Mouse (Mus musculus): ENCODE data around the gene Nsun5.

Gene Nsun5

DNA sequence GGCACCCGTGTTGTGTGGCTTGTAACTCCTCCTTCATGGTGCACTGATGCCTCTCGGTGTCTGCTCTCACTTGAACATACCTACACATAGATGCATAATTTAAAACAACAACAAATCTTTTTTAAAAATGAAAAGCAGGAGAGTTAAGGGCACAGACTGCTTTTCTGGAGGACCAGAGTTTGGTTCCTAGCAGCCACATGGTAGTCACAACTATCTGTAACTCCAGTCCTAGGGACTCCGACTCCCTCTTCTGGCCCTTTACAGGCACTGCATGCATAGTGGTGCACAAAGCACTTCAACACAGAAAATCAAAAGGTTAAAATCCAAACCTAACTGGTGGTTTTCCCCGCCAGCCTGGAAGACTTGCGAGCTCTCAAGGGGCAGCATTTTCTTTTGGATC is 3.8 kb downstream of the Nsun5 start:
- peak; percentile 69 for DNase-seq (ENCODE audit: low read depth, low spot score)

DNA sequence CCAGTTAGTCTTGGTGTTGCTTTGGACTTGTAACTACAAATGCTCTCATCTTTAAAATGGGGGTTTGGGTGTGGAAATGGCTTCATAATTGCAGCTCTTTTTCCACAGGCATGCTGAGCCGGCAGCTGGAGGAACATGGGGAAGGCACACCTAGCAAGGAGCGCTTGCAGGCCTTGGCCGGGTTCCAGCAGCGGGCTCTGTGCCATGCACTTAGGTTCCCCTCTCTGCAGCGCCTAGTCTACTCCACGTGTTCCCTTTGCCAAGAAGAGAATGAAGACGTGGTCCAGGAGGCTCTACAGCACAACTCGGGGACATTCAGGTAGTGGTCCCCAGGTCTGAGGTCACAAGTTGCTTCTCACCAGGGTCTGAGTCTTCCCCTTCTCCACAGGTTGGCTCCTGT is 5.4 kb downstream of the Nsun5 start:
- no peak for DNase-seq (ENCODE audit: low read depth, low spot score)

DNA sequence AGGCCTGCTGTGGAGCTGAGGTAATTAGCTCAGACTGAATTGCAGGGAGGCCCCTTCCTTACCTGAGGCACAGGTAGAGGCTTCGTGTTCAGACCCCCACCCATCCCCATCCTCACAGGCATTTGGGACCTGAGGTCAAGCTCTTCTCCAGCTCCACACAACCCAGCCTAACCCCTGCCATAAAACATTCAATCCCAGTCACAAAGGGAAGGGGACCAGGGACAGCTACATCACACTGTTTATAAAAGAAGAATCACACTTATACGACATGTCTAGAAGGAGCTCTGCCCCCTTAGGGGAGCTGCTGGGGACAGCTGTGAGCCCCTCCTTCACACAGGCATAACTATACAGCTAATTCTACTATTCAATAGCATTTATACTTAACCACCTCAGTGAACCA is 6.6 kb downstream of the Nsun5 start:
- no peak for DNase-seq (ENCODE audit: low read depth, low spot score)

DNA sequence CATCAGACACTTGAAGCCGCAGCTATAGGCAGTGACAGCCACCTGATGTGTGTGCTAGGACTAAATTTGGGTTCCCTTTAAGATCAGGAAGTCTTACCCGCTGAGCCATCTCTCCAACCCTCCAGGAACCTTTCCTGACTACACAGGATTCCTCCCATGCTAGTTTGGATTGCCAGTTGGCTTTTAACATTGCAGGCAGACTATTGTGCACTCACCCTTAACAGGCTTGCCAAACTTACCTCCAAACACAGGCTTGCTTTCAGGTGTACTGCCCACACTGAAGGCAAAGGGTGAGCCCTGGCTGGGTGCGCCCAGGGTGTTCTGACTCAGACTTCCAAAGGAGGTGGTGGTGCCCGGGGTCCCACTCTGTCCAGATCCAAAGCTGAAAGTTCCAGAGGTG is 10.9 kb downstream of the Nsun5 start:
- no peak for DNase-seq (ENCODE audit: low read depth, low spot score)

DNA sequence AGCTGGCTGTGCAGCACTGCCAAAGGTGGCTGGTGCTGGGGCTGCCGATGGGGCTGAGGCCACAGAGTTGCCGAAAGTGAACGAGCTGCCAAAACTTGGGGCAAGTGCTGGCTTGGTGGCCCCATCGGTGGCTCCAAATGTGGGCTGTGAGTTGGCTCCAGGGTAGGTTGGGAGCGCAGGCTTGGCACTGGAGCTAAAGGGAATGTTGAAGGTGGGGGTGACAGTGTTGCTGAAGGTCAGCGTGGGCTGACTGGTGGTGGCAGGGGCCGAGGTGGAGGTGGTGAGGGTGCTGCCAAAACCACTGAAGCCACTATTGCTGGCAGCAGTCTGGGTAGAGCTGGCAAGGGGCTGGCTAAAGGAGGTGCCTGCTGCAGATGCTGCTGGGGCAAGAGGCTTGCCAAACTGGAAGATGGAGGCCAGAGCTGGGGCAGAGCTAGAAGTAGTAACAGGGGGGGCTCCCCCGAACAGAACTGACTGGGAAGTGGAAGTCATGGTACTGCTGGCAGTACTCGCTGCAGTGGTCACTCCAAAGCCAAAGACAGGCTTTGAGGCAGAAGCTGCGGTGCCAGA is 11.7 kb downstream of the Nsun5 start:
- no peak for DNase-seq (ENCODE audit: low read depth, low spot score)

DNA sequence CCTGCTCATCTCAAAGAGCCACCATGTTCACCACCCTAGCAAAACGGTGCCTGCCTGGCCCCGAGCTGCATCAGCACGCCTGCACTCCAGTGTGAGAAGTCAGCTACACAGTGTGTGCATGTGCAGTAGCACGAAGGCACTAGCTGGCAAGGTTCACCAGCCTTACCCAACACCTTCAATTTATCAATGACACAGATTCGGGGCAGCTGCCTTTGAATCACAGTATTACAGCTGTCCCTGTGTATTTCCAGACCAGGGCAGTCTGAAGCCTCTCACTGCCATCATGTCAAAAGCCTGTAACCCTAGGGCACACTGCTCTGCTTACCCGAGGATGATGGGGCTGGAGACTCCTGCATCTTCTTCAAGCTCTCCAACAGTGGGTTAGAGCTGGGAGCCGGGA is 13.0 kb downstream of the Nsun5 start:
- no peak for DNase-seq (ENCODE audit: low read depth, low spot score)

DNA sequence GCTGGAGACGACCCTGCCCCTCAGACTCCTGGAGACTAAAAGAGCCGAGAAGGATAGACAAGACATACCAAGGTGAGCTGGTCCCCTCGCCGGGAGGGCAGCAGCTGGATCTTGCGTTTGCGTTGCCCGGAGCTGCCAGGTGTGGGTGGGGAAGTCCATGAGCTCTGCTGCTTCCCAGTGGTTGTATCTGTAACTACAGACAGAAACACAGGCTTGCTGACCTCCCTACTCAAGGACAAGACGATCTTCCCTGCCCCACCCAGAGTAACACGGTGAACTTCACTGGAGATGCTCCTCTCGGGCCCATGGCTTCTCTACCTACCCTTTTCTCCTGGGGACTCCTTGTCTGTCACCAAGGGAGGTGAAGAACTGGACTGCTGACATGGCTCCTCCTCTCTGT is 14.0 kb downstream of the Nsun5 start:
- DNase-seq (ENCODE audit: low read depth, low spot score): peak; percentile 53

DNA sequence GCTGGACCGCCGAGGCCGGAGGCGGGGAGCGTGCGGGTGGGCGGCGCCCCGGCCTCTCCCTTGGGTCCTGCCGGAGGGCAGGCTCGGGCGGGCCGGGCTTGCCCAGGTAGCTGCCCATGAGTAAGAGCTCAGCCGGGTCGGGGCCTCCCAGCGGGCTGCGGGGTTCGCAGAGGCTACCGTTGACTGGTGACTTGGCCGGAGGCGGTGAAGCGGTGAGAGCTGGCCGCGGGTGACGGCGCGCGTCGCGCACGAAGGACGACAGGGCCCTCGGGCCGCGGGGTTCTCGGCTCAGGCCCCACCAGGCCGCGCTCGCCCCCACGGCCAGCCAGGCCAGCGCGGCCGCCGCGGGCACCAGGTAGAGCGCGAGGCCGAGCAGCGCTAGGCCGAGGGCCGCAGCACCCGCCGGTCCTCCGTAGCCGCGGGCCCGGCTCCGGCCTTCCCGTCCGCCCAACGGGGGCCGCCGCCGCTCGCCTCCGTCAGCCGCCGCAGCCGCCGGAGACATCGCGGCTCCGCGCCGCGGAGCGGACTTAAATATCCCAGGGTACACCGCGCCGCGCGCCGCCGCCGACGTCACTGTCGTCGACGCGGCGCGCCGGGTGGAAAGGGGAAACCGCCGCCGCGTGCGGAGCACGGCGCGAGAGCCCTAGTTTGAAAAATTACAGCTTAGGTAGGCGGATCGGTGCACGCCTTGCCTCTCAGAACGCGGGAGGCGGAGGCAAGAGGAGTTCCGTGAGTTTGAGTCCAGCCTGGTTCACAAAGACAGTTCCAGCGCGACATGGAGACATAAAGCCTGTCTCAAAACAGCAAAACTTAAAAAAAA is 24.5 kb downstream of the Nsun5 start, which contains the start of gene Pom121:
TSS of gene Pom121 (minus strand) at position 543 of the 820 bp plus-strand sequence.
- peak; percentile 93 for DNase-seq (ENCODE audit: low read depth, low spot score)

DNA sequence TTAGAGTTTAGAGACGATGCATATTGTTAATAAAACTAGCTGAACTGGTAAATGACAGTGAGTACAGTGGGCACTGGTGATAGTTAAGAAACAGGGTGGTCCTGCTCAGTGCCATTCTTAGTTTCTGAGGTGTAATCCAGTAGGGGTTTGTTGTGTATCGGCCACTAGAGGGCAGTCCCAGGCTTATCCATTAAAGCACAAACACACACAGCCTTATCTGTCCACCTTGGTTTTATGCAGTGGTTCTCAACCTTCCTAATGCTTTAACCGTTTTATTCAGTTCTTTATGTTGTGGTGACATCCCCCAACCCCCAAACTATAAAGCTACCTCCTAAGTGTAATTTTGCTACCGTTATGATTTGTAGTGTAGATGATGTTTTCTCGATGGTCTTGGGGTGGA is 26.1 kb downstream of the Nsun5 start:
- DNase-seq (ENCODE audit: low read depth, low spot score): peak; percentile 78

DNA sequence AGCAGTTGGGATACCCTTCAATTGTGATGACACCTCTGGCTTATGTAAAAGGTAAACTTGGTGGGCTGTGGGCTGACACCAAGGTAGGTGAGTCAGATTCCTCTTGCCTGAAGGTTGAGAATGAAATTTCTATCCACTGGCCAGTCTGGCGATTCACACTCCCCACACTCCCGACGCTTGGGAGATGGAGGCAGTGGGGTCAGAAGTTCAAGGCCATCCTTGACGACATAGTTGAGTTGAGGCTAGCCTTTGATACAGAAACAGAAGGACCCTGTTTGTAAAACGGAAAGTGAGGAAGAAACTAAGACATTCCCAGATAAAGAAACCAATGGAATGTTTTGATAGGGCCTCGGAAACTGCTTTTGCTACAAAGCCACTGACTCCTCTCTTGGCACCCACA is 29.6 kb downstream of the Nsun5 start:
- no peak for DNase-seq (ENCODE audit: low read depth, low spot score)

DNA sequence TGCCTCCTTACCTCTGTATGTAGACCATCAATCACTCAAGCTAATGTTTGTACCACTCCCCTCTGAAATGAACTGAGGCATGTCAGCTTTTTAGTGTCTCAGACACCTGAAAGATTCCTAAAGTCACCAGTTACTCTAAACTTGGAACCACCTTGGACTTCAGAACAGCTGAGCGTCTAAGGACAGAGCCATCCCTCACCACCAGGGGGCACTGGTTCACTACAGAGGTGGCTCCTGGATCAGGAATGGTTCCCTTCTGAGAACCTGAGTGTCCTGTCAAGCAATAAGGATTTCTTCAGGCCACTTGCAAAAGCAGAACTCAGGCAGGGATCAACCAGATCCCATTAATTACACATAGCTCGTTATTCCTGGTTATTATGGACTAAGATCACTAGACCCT is 30.5 kb downstream of the Nsun5 start:
- DNase-seq (ENCODE audit: low read depth, low spot score): peak; percentile 85

DNA sequence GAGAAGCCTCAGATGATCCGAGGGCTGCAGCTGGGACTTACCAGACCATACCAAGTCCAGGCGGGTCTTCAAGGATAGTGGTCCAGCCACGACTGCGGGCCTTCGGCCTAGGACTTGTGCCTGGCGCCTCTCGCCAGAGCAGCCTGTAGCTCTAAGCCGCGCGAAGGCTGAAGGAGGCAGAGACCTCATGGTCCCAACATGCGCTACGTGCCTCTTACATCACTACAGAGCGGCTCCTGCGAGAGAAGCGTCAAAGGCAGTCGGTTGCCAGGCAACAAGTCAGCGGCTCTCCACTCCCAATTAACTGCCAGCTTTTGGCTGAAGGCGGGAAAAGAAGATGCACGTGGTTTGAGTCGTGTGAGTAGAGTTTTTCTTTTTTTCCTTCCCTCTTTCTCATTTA is 34.9 kb downstream of the Nsun5 start:
- peak; percentile 93 for DNase-seq (ENCODE audit: low read depth, low spot score)

DNA sequence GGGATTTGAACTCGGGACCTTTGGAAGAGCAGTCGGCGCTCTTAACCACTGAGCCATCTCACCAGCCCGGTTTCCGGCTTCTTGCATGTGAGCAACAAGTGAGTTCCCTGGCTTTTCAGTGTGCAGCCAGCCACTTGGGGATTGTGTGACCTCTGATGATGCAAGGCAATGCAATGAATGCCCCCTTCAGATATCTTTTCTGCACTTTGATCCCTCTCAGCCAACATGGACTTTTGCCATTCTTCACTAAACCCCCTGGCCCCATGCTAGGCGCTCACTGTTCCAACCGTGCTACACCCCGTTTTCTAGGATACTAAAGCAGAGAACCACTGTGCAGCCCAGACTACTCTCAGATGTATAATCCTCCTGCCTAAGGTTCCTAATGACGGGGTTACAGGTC is 35.7 kb downstream of the Nsun5 start:
- no peak for DNase-seq (ENCODE audit: low read depth, low spot score)

DNA sequence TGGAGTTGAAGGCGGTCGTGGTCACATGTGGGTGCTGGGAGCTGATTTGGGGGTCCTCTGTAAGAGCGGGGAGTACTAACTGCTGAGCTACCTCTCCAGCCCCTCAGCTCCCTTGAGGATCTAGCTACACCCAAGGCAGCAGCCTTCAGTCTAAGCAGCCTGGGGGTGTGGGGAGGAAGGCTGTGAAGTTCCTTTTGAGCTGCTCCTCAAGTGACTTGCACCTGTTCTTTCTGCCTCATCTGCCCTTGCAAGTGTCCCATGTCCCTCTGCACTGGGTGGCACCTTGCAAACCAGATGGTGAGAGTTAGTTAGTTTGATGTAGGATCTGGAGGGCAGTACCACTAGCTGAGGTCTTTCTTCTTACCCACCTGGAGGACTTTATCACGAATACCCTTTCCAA is 38.4 kb downstream of the Nsun5 start:
- no peak for DNase-seq (ENCODE audit: low read depth, low spot score)

DNA sequence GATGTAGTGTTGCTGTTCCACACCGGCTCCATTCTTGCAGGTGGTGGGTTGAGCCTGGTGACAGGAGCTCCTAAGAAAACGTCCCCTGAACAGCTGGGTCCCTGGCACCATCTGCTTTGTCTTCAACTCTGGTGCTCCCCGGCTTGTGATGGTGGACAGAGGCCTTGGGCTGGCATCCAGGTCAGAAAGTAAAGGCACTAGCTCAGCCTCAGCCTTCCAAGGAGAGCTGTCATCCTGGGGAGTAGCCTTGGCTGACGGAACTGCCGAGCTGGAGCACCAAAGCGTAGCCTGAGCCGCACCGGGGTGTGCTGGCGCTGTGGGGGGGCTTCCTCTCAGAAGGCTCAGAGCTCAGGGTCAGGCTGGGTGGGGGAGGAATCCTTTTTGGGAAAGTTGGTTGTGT is 40.5 kb downstream of the Nsun5 start:
- DNase-seq (ENCODE audit: low read depth, low spot score): no peak

Data from ZHBTc4 (cell line).